Mouse (Mus musculus) midbrain, embryonic 12.5 days (tissue): ENCODE data around the gene Thada. TPM values are rescaled to one million over a fixed set of nuclear protein-coding genes. Genes with fewer than 3 reads are reported as not detected.

Source experiments
- ATAC-seq: fragments of 200-750 bp; cut with Nextera tagmentation; 2 replicates; pipeline ENCODE4 v1.8.0; 2017; ENCODE audit warnings: low read depth, moderate TSS enrichment, moderate library complexity; ENCODE audit not compliant: low FRiP score
- H3K27ac ChIP-seq: fragments of 300-500 bp; sonication (generic); replicated peaks from 2 replicates; pipeline ENCODE4 v1.5.1; 2016; ENCODE audit warnings: mild to moderate bottlenecking
- H3K27me3 ChIP-seq: fragments of 300-500 bp; sonication (generic); 2 replicates; pipeline ENCODE4 v1.6.1; 2016; ENCODE audit warnings: mild to moderate bottlenecking
- H3K36me3 ChIP-seq: fragments of 300-500 bp; sonication (generic); 2 replicates; pipeline ENCODE4 v1.6.1; 2016
- H3K4me1 ChIP-seq: fragments of 300-500 bp; sonication (generic); 2 replicates; pipeline ENCODE4 v1.6.1; 2016
- H3K4me2 ChIP-seq: fragments of 300-500 bp; sonication (generic); replicated peaks from 2 replicates; pipeline ENCODE4 v1.6.1; 2016; ENCODE audit warnings: mild to moderate bottlenecking, moderate library complexity
- H3K4me3 ChIP-seq: fragments of 300-500 bp; sonication (generic); 2 replicates; pipeline ENCODE4 v1.5.1; 2016; ENCODE audit warnings: mild to moderate bottlenecking
- H3K9ac ChIP-seq: fragments of 300-500 bp; sonication (generic); replicated peaks from 2 replicates; pipeline ENCODE4 v1.6.1; 2016; ENCODE audit warnings: mild to moderate bottlenecking, moderate library complexity
- H3K9me3 ChIP-seq: fragments of 300-500 bp; sonication (generic); 2 replicates; pipeline ENCODE4 v1.6.1; 2016; ENCODE audit warnings: mild to moderate bottlenecking
- WGBS: fragments of 180-500 bp; shearing (Covaris S2); methylation state at CpG from one replicate; pipeline ENCODE4 v1.1.7; 2016; 5-methylcytosine and 5-hydroxymethylcytosine counted together
- polyA plus RNA-seq: library from polyadenylated mRNA; unstranded; fragments of >200 nt; fragmentation: Nextera tagmentation; extraction: Ambion mirVana; gene quantifications from 2 replicates; pipeline ENCODE4 v1.2.1, GENCODE M21; 2016

Thada gene
- polyA plus RNA-seq, 1 experiment from 2014 or later, result 11.8 TPM

GRCm38 (mm10) chr17:84182311-84183271 is 283.4 kb downstream of the Thada start:
- Histone ChIP-seq H3K4me3 (peak overlapping the region; percentile 9), H3K4me1 (peaks cover 38% of the 10 kb centered on the region), H3K36me3 (no peaks in the 10 kb centered on the region), H3K9ac (0 out of 2 replicates have a peak overlapping the region, but pooled peaks have one; percentile 29), H3K27me3 (no peaks in the 10 kb centered on the region; the same call in 1 of the 2 replicates), H3K27ac (peak overlapping the region; percentile 15; the same call in 1 of the 2 replicates), H3K9me3 (no peaks in the 10 kb centered on the region), H3K4me2 (peak overlapping the region; percentile 39)
- ATAC-seq, result no peak
- 41% methylated on average over 15 of the region's 16 CpGs for WGBS

- no peak overlapping the region for H3K4me3 ChIP-seq
- peaks cover 35% of the 10 kb centered on the region for H3K4me1 ChIP-seq
- 71% methylated on average over 18 of the region's 18 CpGs for WGBS
These were observed 284.3 kb downstream of the Thada start for GRCm38 (mm10) chr17:84181502-84182310.

DNA sequence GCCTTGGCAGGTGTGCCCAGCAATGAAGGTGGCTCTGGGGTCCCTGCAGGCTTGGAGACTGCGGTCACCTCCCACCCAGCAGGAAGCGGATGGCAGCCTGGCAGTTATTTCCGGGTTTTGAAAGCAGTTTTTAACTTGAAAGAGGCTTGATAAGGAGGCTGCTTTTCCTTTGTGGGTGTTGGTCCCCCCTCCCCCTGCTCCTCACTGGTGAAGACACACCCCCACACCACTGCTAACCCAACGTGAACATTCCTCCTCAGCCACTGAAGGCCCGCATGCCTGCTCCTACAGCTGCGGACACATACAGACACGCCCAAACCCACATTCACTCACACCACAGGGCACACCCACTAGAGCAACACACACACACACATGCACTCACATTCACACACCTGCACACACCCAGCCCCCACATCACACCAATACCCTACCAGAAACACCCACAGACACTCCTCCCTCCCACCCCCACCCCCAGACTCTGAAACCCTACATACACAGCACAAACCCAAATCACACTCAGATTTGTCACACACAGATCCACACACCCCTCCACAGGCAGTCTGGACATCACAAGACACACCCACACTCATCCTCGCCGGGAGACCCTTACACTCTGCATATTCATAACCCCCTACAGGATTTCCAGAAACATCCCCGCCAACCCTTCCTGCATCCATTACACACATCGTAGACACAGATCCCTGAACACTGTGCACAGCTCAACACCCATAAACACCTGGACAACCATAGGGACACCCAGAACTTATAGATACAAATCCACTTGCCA is 285.1 kb downstream of the Thada start:
- peaks cover 27% of the 10 kb centered on the region for H3K4me1 ChIP-seq
- no peak for ATAC-seq
- 50% methylated on average over 11 of the region's 11 CpGs for WGBS

More at GRCm38 (mm10) chr17:84181502-84182310, 284.3 kb downstream of the Thada start:
- Histone ChIP-seq H3K9ac (no peak overlapping the region), H3K4me2 (no peak overlapping the region), H3K9me3 (no peaks in the 10 kb centered on the region), H3K27ac (no peak overlapping the region; the same call in 1 of the 2 replicates), H3K36me3 (no peaks in the 10 kb centered on the region), H3K27me3 (no peaks in the 10 kb centered on the region; the same call in 1 of the 2 replicates)
- no peak for ATAC-seq

GRCm38 (mm10) chr17:84179973-84180365 is 286.0 kb downstream of the Thada start:
- no peaks in the 10 kb centered on the region for H3K27me3 ChIP-seq
- H3K4me3 ChIP-seq, result no peak overlapping the region
- H3K4me1 ChIP-seq, result peaks cover 22% of the 10 kb centered on the region
- ATAC-seq, result no peak
- peaks cover 6% of the 10 kb centered on the region; the same call in 1 of the 2 replicates for H3K9me3 ChIP-seq
- H3K36me3 ChIP-seq, result no peaks in the 10 kb centered on the region
- no peak overlapping the region for H3K27ac ChIP-seq
- no peak overlapping the region for H3K4me2 ChIP-seq
- WGBS, result 90% methylated on average over 4 of the region's 4 CpGs
- H3K9ac ChIP-seq, result no peak overlapping the region

More for the DNA sequence above, 285.1 kb downstream of the Thada start:
- no peak overlapping the region for H3K27ac ChIP-seq
- no peak overlapping the region for H3K9ac ChIP-seq
- no peaks in the 10 kb centered on the region for H3K9me3 ChIP-seq
- no peak overlapping the region for H3K4me3 ChIP-seq
- no peaks in the 10 kb centered on the region for H3K36me3 ChIP-seq
- H3K27me3 ChIP-seq, result no peaks in the 10 kb centered on the region
- no peak overlapping the region for H3K4me2 ChIP-seq

- WGBS, result 87% methylated on average over 17 of the region's 17 CpGs
- no peak for ATAC-seq
- H3K4me1 ChIP-seq, result peaks cover 19% of the 10 kb centered on the region
- H3K4me3 ChIP-seq, result no peak overlapping the region
- H3K9ac ChIP-seq, result no peak overlapping the region
- no peaks in the 10 kb centered on the region for H3K27me3 ChIP-seq
- H3K4me2 ChIP-seq, result no peak overlapping the region
- peaks cover 6% of the 10 kb centered on the region; the same call in 1 of the 2 replicates for H3K9me3 ChIP-seq
- H3K27ac ChIP-seq, result no peak overlapping the region
- H3K36me3 ChIP-seq, result no peaks in the 10 kb centered on the region
These were observed 286.7 kb downstream of the Thada start for GRCm38 (mm10) chr17:84179026-84179972.

- 40% methylated on average over 8 of the region's 8 CpGs for WGBS
- no peak for ATAC-seq
These were observed 288.5 kb downstream of the Thada start for GRCm38 (mm10) chr17:84177481-84177880.

GRCm38 (mm10) chr17:84176446-84176845 is 289.6 kb downstream of the Thada start:
- Histone ChIP-seq H3K27me3 (no peaks in the 10 kb centered on the region), H3K4me3 (no peak overlapping the region), H3K36me3 (no peaks in the 10 kb centered on the region), H3K9me3 (peaks cover 6% of the 10 kb centered on the region; the same call in 1 of the 2 replicates), H3K27ac (no peak overlapping the region), H3K4me2 (no peak overlapping the region), H3K9ac (no peak overlapping the region), H3K4me1 (peaks cover 8% of the 10 kb centered on the region; the same call in 1 of the 2 replicates)
- 89% methylated on average over 7 of the region's 7 CpGs for WGBS
- no peak for ATAC-seq

More at GRCm38 (mm10) chr17:84177481-84177880, 288.5 kb downstream of the Thada start:
- no peaks in the 10 kb centered on the region for H3K36me3 ChIP-seq
- H3K27ac ChIP-seq, result no peak overlapping the region
- no peaks in the 10 kb centered on the region for H3K27me3 ChIP-seq
- H3K4me3 ChIP-seq, result no peak overlapping the region
- peaks cover 6% of the 10 kb centered on the region; the same call in 1 of the 2 replicates for H3K9me3 ChIP-seq
- no peak overlapping the region for H3K4me2 ChIP-seq
- peaks cover 8% of the 10 kb centered on the region; the same call in 1 of the 2 replicates for H3K4me1 ChIP-seq
- H3K9ac ChIP-seq, result no peak overlapping the region

DNA sequence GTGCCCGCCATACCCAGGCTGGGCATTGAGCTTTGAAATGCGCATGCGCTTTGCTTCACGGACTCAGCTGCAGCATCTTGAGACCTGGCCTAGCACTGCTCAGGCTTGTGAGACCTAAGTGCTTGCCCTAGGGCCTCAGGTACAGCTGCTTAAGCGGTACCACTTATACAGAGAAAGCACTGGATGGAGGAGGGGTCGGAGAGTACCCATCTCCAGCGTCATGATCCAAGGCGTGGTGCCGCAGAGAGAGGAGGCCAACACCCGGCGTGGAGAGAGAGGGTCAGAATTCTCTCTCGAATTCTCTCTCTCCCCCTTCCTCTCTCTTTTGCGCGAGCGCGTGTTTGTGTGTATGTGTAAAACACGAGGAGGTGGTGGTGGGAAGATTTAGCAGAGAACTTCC is 290.8 kb downstream of the Thada start:
- Histone ChIP-seq H3K27me3 (no peaks in the 10 kb centered on the region), H3K36me3 (no peaks in the 10 kb centered on the region), H3K9ac (no peak overlapping the region), H3K4me2 (no peak overlapping the region), H3K27ac (no peak overlapping the region), H3K4me1 (no peaks in the 10 kb centered on the region), H3K9me3 (peaks cover 6% of the 10 kb centered on the region; the same call in 1 of the 2 replicates), H3K4me3 (no peak overlapping the region)
- WGBS, result 97% methylated on average over 17 of the region's 17 CpGs
- no peak for ATAC-seq

DNA sequence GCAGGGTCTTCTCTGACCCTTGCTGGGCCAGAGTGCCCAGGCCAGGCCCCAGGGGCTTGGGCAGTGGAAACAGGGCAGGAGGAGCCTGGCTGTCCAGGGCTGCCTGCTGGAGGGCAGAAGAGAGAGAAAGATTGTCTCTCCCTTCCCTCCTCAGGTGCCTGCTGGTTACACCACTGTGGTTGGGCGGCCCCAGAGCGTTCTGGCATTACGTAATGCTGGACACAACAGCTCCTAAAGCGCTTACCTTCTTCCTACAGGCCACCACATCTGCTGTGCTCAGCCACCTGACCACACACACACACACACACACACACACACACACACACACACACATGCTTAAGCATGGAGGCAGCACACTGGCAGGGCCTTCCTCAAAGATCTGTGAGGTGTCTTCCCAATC is 298.6 kb downstream of the Thada start:
- 93% methylated on average over 4 of the region's 4 CpGs for WGBS
- Histone ChIP-seq H3K36me3 (no peaks in the 10 kb centered on the region), H3K27ac (no peak overlapping the region), H3K9me3 (no peaks in the 10 kb centered on the region), H3K4me2 (no peak overlapping the region), H3K4me3 (no peak overlapping the region), H3K4me1 (no peaks in the 10 kb centered on the region), H3K27me3 (no peaks in the 10 kb centered on the region), H3K9ac (no peak overlapping the region)
- ATAC-seq, result no peak

DNA sequence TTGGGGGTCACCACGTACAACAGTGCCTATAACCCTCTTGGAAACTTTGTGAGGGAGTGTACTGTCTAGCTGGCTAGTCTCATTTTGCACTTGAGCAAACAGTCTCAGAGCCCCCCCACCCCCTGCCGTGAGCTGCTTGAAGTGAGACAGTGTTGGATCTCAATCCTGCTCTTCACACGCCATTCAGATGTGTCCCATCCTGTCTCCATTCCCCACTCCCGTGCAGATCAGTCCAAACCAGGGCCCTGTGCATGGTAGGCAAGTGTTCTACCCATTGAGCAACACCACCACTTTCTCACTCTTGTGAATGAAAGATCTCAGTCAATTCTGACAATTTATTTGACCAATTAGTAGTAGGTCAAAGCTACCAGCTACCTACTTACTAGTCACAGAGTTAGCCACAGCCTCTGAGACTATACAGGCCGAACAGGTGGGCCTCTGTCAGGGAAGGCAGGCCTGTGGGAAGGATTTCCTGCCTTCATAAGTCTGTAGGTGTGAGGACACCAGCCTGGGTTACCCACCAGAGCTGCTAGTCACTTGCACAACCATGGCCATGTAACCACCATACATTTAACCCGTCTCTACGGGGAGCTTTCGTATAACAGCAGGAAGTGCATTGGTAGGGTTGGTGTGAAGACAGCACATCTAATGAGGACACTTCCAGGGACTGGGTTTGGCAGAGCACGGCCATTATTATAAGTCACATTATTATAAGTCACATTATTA is 299.7 kb downstream of the Thada start:
- Histone ChIP-seq H3K27me3 (no peaks in the 10 kb centered on the region), H3K4me3 (no peak overlapping the region), H3K4me1 (no peaks in the 10 kb centered on the region), H3K4me2 (no peak overlapping the region), H3K36me3 (no peaks in the 10 kb centered on the region), H3K9me3 (no peaks in the 10 kb centered on the region), H3K27ac (no peak overlapping the region), H3K9ac (no peak overlapping the region)
- WGBS, result 89% methylated on average over 9 of the region's 9 CpGs
- ATAC-seq, result no peak
